Mouse (Mus musculus) CH12.LX (cell line): ENCODE measurements around the gene Romo1. TPM values are rescaled to one million over a fixed set of nuclear protein-coding genes. Genes with fewer than 3 reads are reported as not detected.

Experiments used
- DNase-seq: peaks from one replicate; pipeline ENCODE4 v3.0.0-alpha.2; 2013; ENCODE audit errors: extremely low read depth
- H3K27ac ChIP-seq: 2 replicates; pipeline ENCODE4 v1.5.1; 2012; ENCODE audit warnings: low read depth, mild to moderate bottlenecking, control low read depth, moderate library complexity; ENCODE audit not compliant: insufficient read depth
- H3K27me3 ChIP-seq: replicated peaks from 2 replicates; pipeline ENCODE3; 2012; ENCODE audit warnings: inconsistent platforms
- H3K36me3 ChIP-seq, 2 experiments: replicated peaks in 1 of 2; 2 replicates each; pipeline versions ENCODE3 to v1.6.1; 2012; ENCODE audit warnings: inconsistent platforms in 1 of 2, low read length in 1 of 2, mild to moderate bottlenecking in 1 of 2, mixed read lengths in 1 of 2, moderate library complexity in 1 of 2; ENCODE audit not compliant: control insufficient read depth in 1 of 2, insufficient read depth in 1 of 2
- H3K4me1 ChIP-seq, 2 experiments: 2 replicates each; pipeline ENCODE4 v1.6.1; 2012; ENCODE audit warnings: inconsistent platforms in 1 of 2, moderate library complexity in 1 of 2; ENCODE audit not compliant: insufficient read depth in 2 of 2, control insufficient read depth in 1 of 2
- H3K4me2 ChIP-seq: 2 replicates; pipeline ENCODE4 v1.6.1; 2012; ENCODE audit warnings: low read depth, mild to moderate bottlenecking, control low read depth; ENCODE audit not compliant: poor library complexity, insufficient read depth, severe bottlenecking
- H3K4me3 ChIP-seq, 3 experiments: fragments of 150-350 bp in 1 of 3; sonication (generic) in 1 of 3; replicated peaks in 1 of 3; 2 replicates each; pipeline versions ENCODE3 to v1.5.1; 2011 to 2012; ENCODE audit warnings: low read depth in 2 of 3, low read length in 2 of 3, mild to moderate bottlenecking in 2 of 3, moderate library complexity in 2 of 3, control low read depth in 1 of 3, improper control_type of control experiment in 1 of 3, inconsistent platforms in 1 of 3, mixed read lengths in 1 of 3; ENCODE audit not compliant: poor library complexity in 1 of 3
- H3K79me2 ChIP-seq: replicated peaks from 2 replicates; pipeline ENCODE4 v1.6.1; 2012; ENCODE audit warnings: mild to moderate bottlenecking, moderate library complexity; ENCODE audit not compliant: control insufficient read depth, poor library complexity, insufficient read depth, severe bottlenecking; ENCODE audit errors: extremely low read depth
- H3K9ac ChIP-seq: 2 replicates; pipeline ENCODE4 v1.6.1; 2012; ENCODE audit warnings: low read depth, mild to moderate bottlenecking, control low read depth, moderate library complexity; ENCODE audit not compliant: insufficient read depth
- H3K9me3 ChIP-seq: replicated peaks from 2 replicates; pipeline ENCODE3; 2012; ENCODE audit warnings: low read length, inconsistent platforms, mixed read lengths
- BHLHE40 ChIP-seq: IDR thresholded peaks from 2 replicates; pipeline ENCODE4 v1.6.1; 2011; ENCODE audit warnings: mild to moderate bottlenecking, low read depth, low read length, improper control_type of control experiment
- CHD1 ChIP-seq: IDR thresholded peaks from 2 replicates; pipeline ENCODE4 v1.6.1; 2012; ENCODE audit warnings: low read depth, low read length, improper control_type of control experiment, inconsistent platforms
- CHD2 ChIP-seq: IDR thresholded peaks from 2 replicates; pipeline ENCODE4 v1.6.1; 2011; ENCODE audit warnings: low read length, improper control_type of control experiment
- CTCF ChIP-seq, 2 experiments: IDR thresholded peaks in 1 of 2; conservative IDR thresholded peaks in 1 of 2; 2 replicates each; pipeline ENCODE4 v1.5.1; 2011 to 2012; ENCODE audit warnings: low read depth in 2 of 2, low read length in 2 of 2, improper control_type of control experiment in 1 of 2, inconsistent platforms in 1 of 2, mild to moderate bottlenecking in 1 of 2, moderate library complexity in 1 of 2
- E2F4 ChIP-seq: IDR thresholded peaks from 2 replicates; pipeline ENCODE4 v1.6.1; 2011; ENCODE audit warnings: low read depth, low read length, improper control_type of control experiment; ENCODE audit not compliant: insufficient replicate concordance
- ELF1 ChIP-seq: IDR thresholded peaks from 2 replicates; pipeline ENCODE4 v1.6.1; 2014; ENCODE audit warnings: low read depth, mild to moderate bottlenecking, inconsistent platforms, low read length, improper control_type of control experiment
- EP300 ChIP-seq: IDR thresholded peaks from 2 replicates; pipeline ENCODE4 v1.6.1; 2011; ENCODE audit warnings: low read length, improper control_type of control experiment
- ETS1 ChIP-seq: conservative IDR thresholded peaks from 2 replicates; pipeline ENCODE4 v1.6.1; 2012; ENCODE audit warnings: low read depth, mild to moderate bottlenecking, inconsistent platforms, low read length, improper control_type of control experiment, moderate library complexity
- GABPA ChIP-seq: IDR thresholded peaks from 2 replicates; pipeline ENCODE4 v1.6.1; 2012; ENCODE audit warnings: low read depth, low read length, improper control_type of control experiment, inconsistent platforms; ENCODE audit not compliant: insufficient replicate concordance
- HCFC1 ChIP-seq: IDR thresholded peaks from 2 replicates; pipeline ENCODE4 v1.6.1; 2012; ENCODE audit warnings: low read depth, mild to moderate bottlenecking, inconsistent platforms, low read length, improper control_type of control experiment
- IRF4 ChIP-seq: IDR thresholded peaks from 2 replicates; pipeline ENCODE4 v1.6.1; 2014; ENCODE audit warnings: low read depth, mild to moderate bottlenecking, inconsistent platforms, low read length, improper control_type of control experiment
- JUN ChIP-seq: IDR thresholded peaks from 2 replicates; pipeline ENCODE4 v1.6.1; 2011; ENCODE audit warnings: low read depth, mild to moderate bottlenecking, low read length, improper control_type of control experiment, moderate library complexity; ENCODE audit not compliant: insufficient read depth
- JUND ChIP-seq: conservative IDR thresholded peaks from 2 replicates; pipeline ENCODE4 v1.6.1; 2011; ENCODE audit warnings: low read depth, low read length, improper control_type of control experiment
- KAT2A ChIP-seq: IDR thresholded peaks from 2 replicates; pipeline ENCODE4 v1.6.1; 2012; ENCODE audit warnings: low read length, improper control_type of control experiment, inconsistent platforms; ENCODE audit not compliant: insufficient replicate concordance
- MAFK ChIP-seq: IDR thresholded peaks from 2 replicates; pipeline ENCODE4 v1.6.1; 2011; ENCODE audit warnings: low read length, improper control_type of control experiment; ENCODE audit not compliant: insufficient replicate concordance
- MAX ChIP-seq: IDR thresholded peaks from 2 replicates; pipeline ENCODE4 v1.6.1; 2011; ENCODE audit warnings: low read length, improper control_type of control experiment
- MAZ ChIP-seq: IDR thresholded peaks from 2 replicates; pipeline ENCODE4 v1.6.1; 2012; ENCODE audit warnings: low read depth, mild to moderate bottlenecking, inconsistent platforms, low read length, improper control_type of control experiment, moderate library complexity
- MEF2A ChIP-seq: IDR thresholded peaks from 2 replicates; pipeline ENCODE4 v1.6.1; 2014; ENCODE audit warnings: low read depth, mild to moderate bottlenecking, inconsistent platforms, low read length, improper control_type of control experiment, borderline replicate concordance
- MXI1 ChIP-seq: IDR thresholded peaks from 2 replicates; pipeline ENCODE4 v1.6.1; 2011; ENCODE audit warnings: mild to moderate bottlenecking, low read depth, low read length, improper control_type of control experiment
- MYC ChIP-seq: IDR thresholded peaks from 2 replicates; pipeline ENCODE4 v1.6.1; 2011; ENCODE audit warnings: low read depth, mild to moderate bottlenecking, improper control_type of control experiment, low read length
- NELFE ChIP-seq: IDR thresholded peaks from 2 replicates; pipeline ENCODE4 v1.6.1; 2011; ENCODE audit warnings: low read depth, low read length, improper control_type of control experiment
- NRF1 ChIP-seq: IDR thresholded peaks from 2 replicates; pipeline ENCODE4 v1.6.1; 2014; ENCODE audit warnings: low read depth, mild to moderate bottlenecking, inconsistent platforms, low read length, improper control_type of control experiment, moderate library complexity
- PAX5 ChIP-seq: IDR thresholded peaks from 2 replicates; pipeline ENCODE4 v1.6.1; 2012; ENCODE audit warnings: low read length, inconsistent platforms, mixed read lengths
- POLR2A ChIP-seq: IDR thresholded peaks from 2 replicates; pipeline ENCODE4 v1.6.1; 2011; ENCODE audit warnings: low read depth, mild to moderate bottlenecking, improper control_type of control experiment, low read length
- POLR2AphosphoS2 ChIP-seq: IDR thresholded peaks from 2 replicates; pipeline ENCODE4 v1.6.1; 2011; ENCODE audit warnings: low read depth, low read length, improper control_type of control experiment
- RAD21 ChIP-seq: IDR thresholded peaks from 2 replicates; pipeline ENCODE4 v1.6.1; 2011; ENCODE audit warnings: low read depth, mild to moderate bottlenecking, low read length, improper control_type of control experiment, moderate library complexity
- RCOR1 ChIP-seq: conservative IDR thresholded peaks from 2 replicates; pipeline ENCODE4 v1.6.1; 2012; ENCODE audit warnings: low read depth, mild to moderate bottlenecking, inconsistent platforms, low read length, improper control_type of control experiment
- SIN3A ChIP-seq: IDR thresholded peaks from 2 replicates; pipeline ENCODE4 v1.6.1; 2012; ENCODE audit warnings: low read length, improper control_type of control experiment, inconsistent platforms
- SMC3 ChIP-seq: IDR thresholded peaks from 2 replicates; pipeline ENCODE4 v1.6.1; 2011; ENCODE audit warnings: low read depth, low read length, improper control_type of control experiment
- TBP ChIP-seq: conservative IDR thresholded peaks from 2 replicates; pipeline ENCODE4 v1.6.1; 2011; ENCODE audit warnings: low read depth, low read length, improper control_type of control experiment
- TCF12 ChIP-seq: IDR thresholded peaks from 2 replicates; pipeline ENCODE4 v1.6.1; 2014; ENCODE audit warnings: low read depth, mild to moderate bottlenecking, inconsistent platforms, low read length, improper control_type of control experiment
- UBTF ChIP-seq: IDR thresholded peaks from 2 replicates; pipeline ENCODE4 v1.6.1; 2012; ENCODE audit warnings: low read depth, mild to moderate bottlenecking, inconsistent platforms, low read length, improper control_type of control experiment, moderate library complexity
- USF1 ChIP-seq: IDR thresholded peaks from 2 replicates; pipeline ENCODE4 v1.6.1; 2014; ENCODE audit warnings: low read depth, mild to moderate bottlenecking, inconsistent platforms, low read length, improper control_type of control experiment
- USF2 ChIP-seq: conservative IDR thresholded peaks from 2 replicates; pipeline ENCODE4 v1.6.1; 2011; ENCODE audit warnings: low read depth, low read length, improper control_type of control experiment
- ZC3H11A ChIP-seq: IDR thresholded peaks from 2 replicates; pipeline ENCODE4 v1.6.1; 2012; ENCODE audit warnings: low read depth, mild to moderate bottlenecking, inconsistent platforms, low read length, improper control_type of control experiment
- ZKSCAN1 ChIP-seq: IDR thresholded peaks from 2 replicates; pipeline ENCODE4 v1.6.1; 2012; ENCODE audit warnings: low read depth, inconsistent platforms, low read length, improper control_type of control experiment, borderline replicate concordance
- ZMIZ1 ChIP-seq: IDR thresholded peaks from 2 replicates; pipeline ENCODE4 v1.6.1; 2012; ENCODE audit warnings: low read depth, mild to moderate bottlenecking, inconsistent platforms, low read length, improper control_type of control experiment
- ZNF384 ChIP-seq: IDR thresholded peaks from 2 replicates; pipeline ENCODE4 v1.6.1; 2012; ENCODE audit warnings: low read depth, low read length, improper control_type of control experiment, inconsistent platforms
- dilution Hi-C: fragments of 300-500 bp; cut with MboI; formaldehyde crosslinking; loops from 2 replicates; pipeline ENCODE4 v1.14.3; 2020; ENCODE audit warnings: low sequenced_read_pairs; ENCODE audit not compliant: extremely low pct_unique_long_range_greater_than_20kb, extremely low pct_ligation_motif_present
- in situ Hi-C: fragments of 300-500 bp; cut with MboI; formaldehyde crosslinking; loops from 3 replicates; pipeline ENCODE4 v1.14.3; 2019; ENCODE audit warnings: low sequenced_read_pairs, low pct_ligation_motif_present, low pct_unique_long_range_greater_than_20kb, mixed read lengths
- polyA plus RNA-seq: library from polyadenylated mRNA; unstranded; fragments of >175 nt; gene quantifications from 2 replicates; pipeline ENCODE4 v1.2.1, GENCODE M21; 2012; ENCODE audit warnings: low read depth; ENCODE audit not compliant: insufficient read length
- total RNA-seq, 2 experiments: library from RNA; depleted of rRNA; stranded (reverse); fragments of 300-350 nt in 1 of 2; fragments of >200 nt in 1 of 2; gene quantifications; 2 replicates each; pipeline ENCODE4 v1.2.3; 2012 to 2014

Gene Romo1
- total and polyA plus RNA-seq, 3 experiments, result 130 to 303 (median 292) TPM

DNA sequence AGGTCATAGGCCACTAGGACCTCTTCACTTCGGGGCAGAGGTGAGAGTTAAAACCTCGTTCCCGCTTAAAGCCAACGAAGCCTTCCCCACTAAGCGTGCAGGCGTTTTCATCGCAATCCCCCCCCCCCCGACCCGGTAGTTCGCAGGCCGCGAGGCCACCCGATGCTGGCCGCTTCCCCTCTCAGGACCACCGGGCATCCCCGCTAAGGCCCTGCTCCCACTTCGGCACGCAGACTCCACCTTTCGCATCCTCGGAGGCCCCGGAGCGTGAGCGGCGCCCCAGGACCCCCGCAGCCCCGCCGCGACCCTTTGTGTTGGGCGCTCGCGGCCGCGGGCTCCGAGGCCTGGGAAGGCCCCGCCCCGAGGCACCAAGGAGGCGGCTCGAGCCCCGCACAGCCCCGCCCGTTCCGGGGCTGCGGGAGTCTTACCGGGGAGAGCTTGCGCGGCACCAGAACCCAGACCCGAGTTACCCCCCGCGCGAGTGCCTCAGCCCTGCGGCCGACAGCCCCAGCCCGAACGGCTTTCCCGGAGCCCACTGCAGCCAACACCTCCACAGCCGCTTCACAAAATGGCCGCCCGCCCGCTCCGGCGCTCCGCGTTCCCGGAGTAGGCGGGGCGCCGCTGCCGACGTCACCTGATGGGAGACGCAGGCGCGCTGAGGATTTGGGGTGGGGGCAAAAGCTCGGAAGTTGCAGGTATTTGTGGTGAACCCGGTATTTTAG, 32.3 kb upstream of the Romo1 start, which contains the start of the genes Cpne1 and Rbm12:
TSS of gene Cpne1 (minus strand) at position 608 of the 722 bp plus-strand sequence.
TSS of gene Rbm12 (minus strand) at position 621 of the 722 bp plus-strand sequence.
- Histone ChIP-seq H3K4me2 (peak within 1 kb of the TSS; percentile 37), H3K9ac (peak within 1 kb of the TSS; percentile 59), H3K27me3 (no peaks in the 10 kb centered on the region), H3K36me3 (peaks cover 0 to 11% of the 10 kb centered on the region in 2 experiments), H3K9me3 (peaks cover 2% of the 10 kb centered on the region), H3K4me1 (peaks cover 2 to 27% of the 10 kb centered on the region in 2 experiments; a peak in 1 of 4 replicates), H3K79me2 (peaks cover 49% of the 10 kb centered on the region), H3K4me3 (peak within 1 kb of the TSS; percentile 75 to 94 (median 93)), H3K27ac (peak within 1 kb of the TSS; percentile 8; the same call in 1 of the 2 replicates)
- DNase-seq, result peak; percentile 89
- dilution Hi-C loops (no loop called here), in situ Hi-C loops (no loop called here)
- TF ChIP-seq NRF1 (peak; percentile 91), USF1 (peak; percentile 58), RAD21 (no peak), KAT2A (no peak), BHLHE40 (no peak), MEF2A (no peak; the same call in 1 of the 2 replicates), ZNF384 (no peak), SIN3A (peak; percentile 52; the same call in 1 of the 2 replicates), MAZ (peak; percentile 90), UBTF (no peak), CTCF (conservative IDR thresholded peaks at IDR 0.05 in 1 of 2, IDR thresholded peaks at IDR 0.05 in 1 of 2; ENCODE audit: low read depth in 2 of 2, low read length in 2 of 2) (no peak), JUND (no peak), USF2 (no peak; the same call in 1 of the 2 replicates), MXI1 (peak; percentile 36; the same call in 1 of the 2 replicates), JUN (no peak), RCOR1 (no peak), MAX (no peak; the same call in 1 of the 2 replicates), PAX5 (no peak), MAFK (no peak), ETS1 (no peak), SMC3 (no peak), MYC (no peak), GABPA (no peak), ZMIZ1 (peak; percentile 89), E2F4 (no peak), TCF12 (peak; percentile 90), TBP (no peak; the same call in 1 of the 2 replicates), ELF1 (peak; percentile 76), HCFC1 (peak; percentile 67), POLR2A (peak; percentile 94), EP300 (no peak), NELFE (peak; percentile 92), POLR2AphosphoS2 (0 out of 2 replicates have a peak, but pooled peaks have one; percentile 42), CHD1 (no peak), CHD2 (no peak), IRF4 (peak; percentile 46), ZKSCAN1 (no peak), ZC3H11A (0 out of 2 replicates have a peak, but pooled peaks have one; percentile 1)
